In the genomic region with DNA sequence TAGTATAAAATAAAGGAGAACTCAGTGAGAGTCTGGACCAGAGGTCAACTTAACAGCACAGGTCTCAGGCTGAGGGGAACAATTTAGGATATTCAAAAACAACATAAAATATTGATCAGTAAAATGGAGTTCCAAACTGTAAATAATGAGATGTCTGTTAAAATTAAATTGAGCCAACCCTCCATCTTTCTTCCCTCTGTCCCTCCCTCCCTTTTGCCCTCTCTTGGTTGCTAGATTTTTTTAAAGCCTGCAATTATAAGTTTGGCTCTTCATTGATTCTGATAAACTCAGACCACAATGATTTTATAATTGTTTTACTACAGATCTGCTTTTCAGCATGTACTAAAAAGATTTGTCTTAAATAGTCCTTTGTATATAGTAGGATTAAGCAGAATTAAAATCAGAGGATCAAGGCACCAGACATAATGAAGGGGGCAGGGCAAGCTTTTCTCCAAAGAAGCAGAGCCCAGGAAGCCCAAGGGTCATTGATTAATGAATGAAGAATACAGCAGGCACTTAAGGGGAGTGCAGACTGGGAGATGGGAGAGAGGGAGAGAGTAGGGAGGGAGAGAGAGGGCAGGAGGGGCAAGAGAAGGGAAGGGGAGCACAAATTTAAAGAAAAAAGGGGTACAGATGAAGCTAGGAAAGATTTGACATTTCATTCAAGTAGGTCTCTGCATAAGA, we compare ENCODE assay signal across 25 mouse cellular contexts.
A peak's percentile ranks its signal among the peaks of the same experiment; 100 is the strongest.
DNase-seq lines count a peak whose midpoint lies in the region; ATAC-seq and TF ChIP-seq lines count a peak whose summit lies in the region.
"Had no signal": no experiment of that assay in that cellular context is flagged by ENCODE, and none has a peak within 500 bp of the region (broad histone marks: within the 10 kb centered on the region; RNA-seq: fewer than 3 reads in every experiment).

No protein-coding gene starts in this region.

- DNase-seq in hindbrain, embryonic 10.5 days (ENCODE audit: low spot score): peak; percentile 3
- DNase-seq in hindbrain, postnatal 0 days (ENCODE audit: low spot score): no peak
- peak; percentile 6 for DNase-seq in embryo, embryonic 10 days (ENCODE audit: low spot score)
- peak; percentile 15 for DNase-seq in embryo, embryonic 9.5 days (ENCODE audit: extremely low spot score)
- no peak for DNase-seq in kidney, adult 8-10 months
- DNase-seq in layer of hippocampus, postnatal 36 days: no peak
- DNase-seq: adrenal gland, adult 2 months; B cell, adult 2 months; cerebellum, adult 11-12 months; cerebellum, postnatal 10 days; kidney, postnatal 4 days; left cerebral cortex, postnatal 4 days; lung, postnatal 4 days; right cerebral cortex, adult 18-20 months; thymus, adult 18-20 months; thymus, postnatal 36 days had no signal

- no peaks in the 10 kb centered on the region for H3K27me3 ChIP-seq in hindbrain, embryonic 10.5 days (ENCODE audit: insufficient read depth, poor library complexity, severe bottlenecking)
- no peaks in the 10 kb centered on the region for H3K27me3 ChIP-seq in hindbrain, postnatal 0 days (ENCODE audit: insufficient read depth, low read length)
- no peaks in the 10 kb centered on the region for H3K27me3 ChIP-seq in midbrain, embryonic 15.5 days (replicated peaks)
- H3K27me3 ChIP-seq: limb, embryonic 15.5 days; liver, embryonic 15.5 days; lung, embryonic 15.5 days; neural tube, embryonic 13.5 days had no signal

- no peak overlapping the region for H3K4me2 ChIP-seq in hindbrain, postnatal 0 days (ENCODE audit: low read depth, low read length)
- no peak overlapping the region for H3K4me2 ChIP-seq in midbrain, embryonic 15.5 days
- H3K4me2 ChIP-seq: limb, embryonic 15.5 days; liver, embryonic 15.5 days; lung, embryonic 15.5 days; neural tube, embryonic 13.5 days had no signal

- no peak overlapping the region for H3K27ac ChIP-seq in hindbrain, embryonic 10.5 days
- H3K27ac ChIP-seq in hindbrain, postnatal 0 days: no peak overlapping the region
- H3K27ac ChIP-seq in midbrain, embryonic 15.5 days: no peak overlapping the region
- H3K27ac ChIP-seq: left cerebral cortex, adult 2 months; limb, embryonic 15.5 days; liver, embryonic 15.5 days; lung, embryonic 15.5 days; neural tube, embryonic 13.5 days had no signal

- no peaks in the 10 kb centered on the region for H3K9me3 ChIP-seq in hindbrain, embryonic 10.5 days
- H3K9me3 ChIP-seq in hindbrain, postnatal 0 days (ENCODE audit: low read length): no peaks in the 10 kb centered on the region
- H3K9me3 ChIP-seq in midbrain, embryonic 15.5 days: no peaks in the 10 kb centered on the region
- H3K9me3 ChIP-seq: limb, embryonic 15.5 days; liver, embryonic 15.5 days; lung, embryonic 15.5 days; neural tube, embryonic 13.5 days had no signal

- H3K36me3 ChIP-seq in hindbrain, embryonic 10.5 days: no peaks in the 10 kb centered on the region
- H3K36me3 ChIP-seq in hindbrain, postnatal 0 days (ENCODE audit: insufficient read depth, low read length): no peaks in the 10 kb centered on the region
- no peaks in the 10 kb centered on the region for H3K36me3 ChIP-seq in midbrain, embryonic 15.5 days (replicated peaks)
- H3K36me3 ChIP-seq: G1E; limb, embryonic 15.5 days; liver, embryonic 15.5 days; lung, embryonic 15.5 days; neural tube, embryonic 13.5 days had no signal

- H3K4me3 ChIP-seq in hindbrain, embryonic 10.5 days: no peak overlapping the region
- no peak overlapping the region for H3K4me3 ChIP-seq in hindbrain, postnatal 0 days (ENCODE audit: low read length)
- H3K4me3 ChIP-seq in midbrain, embryonic 15.5 days: no peak overlapping the region
- H3K4me3 ChIP-seq: left cerebral cortex, adult 2 months; limb, embryonic 15.5 days; liver, embryonic 15.5 days; lung, embryonic 15.5 days; myocyte; neural tube, embryonic 13.5 days had no signal

- no peak for TF ChIP-seq CTCF in hindbrain, postnatal 0 days (IDR thresholded peaks at IDR 0.05; ENCODE audit: low read depth)

- ATAC-seq in hindbrain, postnatal 0 days: no peak
- peak; percentile 60 for ATAC-seq in midbrain, embryonic 15.5 days (replicated peaks)
- ATAC-seq: intestine, postnatal 0 days had no signal

- no peak overlapping the region for H3K9ac ChIP-seq in hindbrain, postnatal 0 days (replicated peaks; ENCODE audit: low read length)
- H3K9ac ChIP-seq in midbrain, embryonic 15.5 days: no peak overlapping the region
- H3K9ac ChIP-seq: limb, embryonic 15.5 days; liver, embryonic 15.5 days; lung, embryonic 15.5 days; neural tube, embryonic 13.5 days had no signal

- H3K4me1 ChIP-seq in hindbrain, embryonic 10.5 days (replicated peaks): peaks cover 6% of the 10 kb centered on the region
- H3K4me1 ChIP-seq in hindbrain, postnatal 0 days (ENCODE audit: insufficient read depth, low read length): no peaks in the 10 kb centered on the region
- no peaks in the 10 kb centered on the region for H3K4me1 ChIP-seq in midbrain, embryonic 15.5 days
- H3K4me1 ChIP-seq: limb, embryonic 15.5 days; liver, embryonic 15.5 days; lung, embryonic 15.5 days; neural tube, embryonic 13.5 days had no signal

Comparison
In these comparisons a context has a peak if more than half of its experiments do, and no peak if none do; other contexts are left out.
1. DNase-seq: peak in hindbrain, embryonic 10.5 days (single experiment), embryo, embryonic 10 days (single experiment) and embryo, embryonic 9.5 days (single experiment); none in hindbrain, postnatal 0 days (single experiment), kidney, adult 8-10 months (0 of 2) and layer of hippocampus, postnatal 36 days (0 of 2).